Mouse (Mus musculus) embryo, embryonic 11 days (tissue): Measurements from ENCODE around the gene Mettl25.

Source experiments
- DNase-seq: peaks from one replicate; pipeline ENCODE4 v3.0.0-alpha.2; 2015

Gene Mettl25

GRCm38 (mm10) chr10:105746019-105746418, 95.2 kb downstream of the Mettl25 start:
- no peak for DNase-seq

- no peak for DNase-seq
These were observed 99.4 kb downstream of the Mettl25 start for GRCm38 (mm10) chr10:105741736-105742135.

DNA sequence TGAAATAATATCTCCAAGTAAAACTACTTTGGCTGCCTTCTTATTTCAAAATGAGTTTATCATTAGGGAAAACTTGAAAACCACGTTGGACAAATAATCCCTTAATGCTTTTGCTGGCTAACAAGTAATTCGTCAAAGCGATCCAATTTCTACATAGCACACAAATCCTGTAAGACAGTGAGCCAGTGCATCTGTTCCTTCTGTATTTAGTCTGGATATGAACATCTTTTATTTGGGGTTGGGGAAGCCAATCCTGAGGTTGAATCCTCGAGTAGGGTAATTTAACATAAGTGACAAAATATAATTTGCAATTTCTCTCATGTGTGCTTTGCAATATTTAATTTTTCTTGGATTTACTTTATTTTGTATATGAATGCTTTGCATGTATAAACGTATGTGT, 102.2 kb downstream of the Mettl25 start:
- DNase-seq = no peak

GRCm38 (mm10) chr10:105727798-105728197, 113.4 kb downstream of the Mettl25 start:
- DNase-seq = no peak

GRCm38 (mm10) chr10:105727353-105727752, 113.8 kb downstream of the Mettl25 start:
- no peak for DNase-seq

DNA sequence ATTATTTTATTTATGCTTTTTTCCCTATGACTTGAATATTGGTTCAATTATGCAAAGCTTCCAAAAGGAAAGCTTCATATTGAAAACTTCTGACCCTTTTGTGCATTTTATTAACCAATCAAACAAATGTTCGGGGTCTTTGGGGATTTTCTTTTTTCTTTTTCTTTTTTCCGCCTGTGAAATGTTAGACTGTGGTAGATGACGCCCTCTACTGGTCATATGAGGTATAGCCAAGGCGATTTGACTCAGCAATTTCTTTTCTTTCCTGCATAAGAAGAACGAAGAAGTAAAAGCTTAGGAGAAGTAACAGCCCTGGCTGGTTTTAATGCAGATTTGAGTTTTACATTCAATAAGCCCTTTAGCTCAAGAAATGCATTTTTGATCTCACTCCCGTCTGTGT, 126.3 kb downstream of the Mettl25 start:
- peak; percentile 72 for DNase-seq

DNA sequence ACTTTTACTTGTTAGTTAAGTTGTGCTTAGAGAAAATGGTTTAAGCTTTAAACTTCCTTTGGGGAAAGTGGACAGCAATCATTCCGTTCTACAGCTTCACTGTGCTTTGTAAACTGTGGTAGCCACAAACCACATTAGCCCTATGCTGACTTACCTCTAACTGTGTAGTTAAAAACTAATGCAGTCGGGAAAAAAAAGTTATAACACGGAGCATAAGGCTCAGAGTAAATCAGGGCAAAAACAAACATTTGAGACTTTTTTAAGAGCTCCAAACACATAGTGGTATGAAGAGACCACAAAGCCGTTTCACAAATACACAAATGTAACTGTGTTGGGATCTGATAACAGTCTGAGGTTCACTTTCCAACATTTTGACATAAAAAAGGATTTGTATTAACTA, 126.8 kb downstream of the Mettl25 start:
- no peak for DNase-seq

DNA sequence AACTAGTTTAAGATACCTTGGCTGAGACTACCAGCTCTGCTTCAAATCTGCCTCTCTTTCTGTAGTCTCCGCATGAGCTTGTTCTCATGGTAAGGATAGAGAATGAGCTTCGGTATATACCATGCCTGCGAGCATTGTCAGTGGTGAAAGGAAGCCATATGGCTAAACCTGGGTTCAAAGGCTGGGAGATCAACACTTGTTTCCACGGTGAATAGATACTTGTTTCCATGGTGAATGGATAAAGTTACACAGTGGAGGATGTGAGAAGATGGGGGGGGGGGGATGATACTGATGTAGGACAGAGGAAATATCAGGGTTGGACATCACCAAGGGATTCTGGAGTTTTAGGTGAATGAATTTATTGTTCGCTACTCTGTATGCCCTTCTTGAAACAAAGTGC, 128.0 kb downstream of the Mettl25 start:
- no peak for DNase-seq
